Mouse (Mus musculus): ENCODE results near the gene Cacna1c. TPM values are rescaled to one million over a fixed set of nuclear protein-coding genes. Genes with fewer than 3 reads are reported as not detected.

The Cacna1c gene
- total RNA-seq, 2 experiments from 2014 or later = 3.6 to 4.9 TPM

DNA sequence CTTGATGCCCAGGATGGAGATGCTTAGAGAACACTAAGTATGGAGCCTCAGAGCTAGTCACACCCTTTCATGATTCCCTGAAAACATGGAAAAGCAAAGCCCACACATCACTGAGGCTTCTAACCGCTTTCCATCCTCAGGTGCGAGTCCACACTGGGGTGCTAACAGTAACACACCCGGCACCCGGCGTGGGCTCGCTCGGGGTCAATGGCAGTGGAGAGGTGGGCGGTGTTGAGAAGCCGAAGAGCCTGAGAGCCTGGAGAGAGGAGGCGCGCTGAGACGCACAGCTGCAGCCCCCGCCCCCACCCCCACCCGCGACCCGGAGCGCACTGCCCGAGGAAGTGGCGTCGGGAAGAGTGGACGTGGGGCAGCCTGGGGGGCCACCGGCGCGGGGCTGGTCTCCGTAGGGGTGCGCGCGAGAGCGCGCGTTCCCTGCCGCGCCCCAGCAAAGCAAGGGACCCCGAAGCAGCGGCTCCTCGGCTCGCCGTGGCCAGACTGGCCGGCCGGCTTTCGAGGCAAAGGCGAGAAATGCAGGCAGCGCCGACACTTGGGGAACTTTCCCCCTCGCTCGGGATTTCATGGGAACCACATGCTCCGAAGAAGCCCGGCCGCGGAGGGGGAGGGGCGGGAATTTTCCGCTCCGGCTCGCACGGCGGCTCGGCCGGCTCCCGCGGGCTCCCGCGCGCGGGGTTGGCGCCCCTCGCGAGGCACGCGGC lies 88.9 kb downstream of the Cacna1c start:
- intact Hi-C loops (cut with DNase I; ENCODE audit: low total_unique reads) = loop anchor here (5.0 kb wide), 1 partner anchor 460 kb away; no protein-coding TSS in a partner anchor
- peak; percentile 57 for DNase-seq

DNA sequence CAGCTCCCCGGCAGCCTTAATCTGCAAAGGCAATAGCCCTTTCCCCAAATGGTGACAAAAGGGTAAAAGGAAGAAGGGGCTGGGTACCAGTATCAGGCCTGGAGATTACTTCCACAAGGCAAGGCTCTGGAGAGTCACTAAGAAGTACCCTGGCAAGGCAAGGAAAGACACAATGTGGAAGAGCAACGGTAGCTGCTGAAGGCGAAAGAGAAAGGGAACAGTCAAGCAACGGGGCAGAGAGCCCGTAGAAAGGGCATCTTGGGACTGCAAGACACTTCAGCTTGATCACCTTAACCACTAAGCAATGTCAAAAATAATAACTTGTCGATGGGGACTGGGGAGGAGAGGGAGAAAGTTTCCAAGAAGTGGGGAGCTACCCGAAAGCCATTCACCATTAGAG lies 89.5 kb downstream of the Cacna1c start:
- intact Hi-C loops (cut with DNase I; ENCODE audit: low total_unique reads) = loop anchor here (5.0 kb wide), 1 partner anchor 459 kb away; no protein-coding TSS in a partner anchor

DNA sequence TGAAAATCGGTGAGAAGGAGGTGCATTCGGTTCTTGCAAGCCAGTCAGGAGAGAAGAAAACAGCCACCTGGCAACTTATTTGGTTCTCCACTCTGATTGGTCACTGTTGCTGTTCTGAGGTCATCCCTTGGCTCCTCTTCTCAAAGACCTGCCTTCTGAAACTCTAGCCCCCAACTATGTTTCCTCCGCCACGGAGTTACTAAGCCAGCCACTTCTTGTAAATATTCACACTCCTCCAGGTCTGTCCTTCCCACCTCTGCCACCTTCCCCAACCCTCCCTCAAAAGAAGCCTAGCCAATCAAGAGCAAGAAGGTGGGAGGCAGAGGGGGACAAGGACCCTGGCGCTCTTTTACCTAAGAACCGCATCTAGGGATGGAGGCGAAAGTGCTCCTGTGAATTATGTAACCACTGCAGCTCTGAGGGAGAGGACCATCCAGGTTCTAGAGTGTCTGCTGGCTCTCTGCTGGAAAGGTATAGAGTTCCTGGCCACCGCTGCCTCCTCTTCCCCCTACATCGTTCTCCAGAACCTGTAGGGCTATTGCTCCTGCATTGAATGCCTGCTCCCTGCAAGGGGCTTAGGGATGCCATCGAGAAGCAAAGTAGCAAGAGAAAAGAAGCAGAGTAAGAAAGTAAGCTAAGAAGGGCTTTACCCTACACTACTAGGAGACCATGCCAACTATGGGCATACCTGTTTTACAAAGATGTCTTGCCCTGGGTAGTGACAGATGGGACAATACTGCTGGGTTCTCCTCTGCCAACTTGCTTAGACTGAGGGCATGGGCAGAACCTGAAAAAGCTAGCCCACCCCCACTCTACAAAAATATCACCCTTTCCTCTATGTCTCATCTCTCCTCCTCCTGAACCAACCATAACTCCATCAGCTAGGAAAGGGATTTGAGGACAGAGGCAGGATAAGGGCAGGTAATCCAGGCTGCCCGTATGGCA lies 90.3 kb downstream of the Cacna1c start:
- no peak for DNase-seq
- intact Hi-C loops (cut with DNase I; ENCODE audit: low total_unique reads) = loop anchor here (5.0 kb wide), 1 partner anchor 459 kb away; no protein-coding TSS in a partner anchor

More for the DNA sequence above, 89.5 kb downstream of the Cacna1c start:
- DNase-seq = no peak

DNA sequence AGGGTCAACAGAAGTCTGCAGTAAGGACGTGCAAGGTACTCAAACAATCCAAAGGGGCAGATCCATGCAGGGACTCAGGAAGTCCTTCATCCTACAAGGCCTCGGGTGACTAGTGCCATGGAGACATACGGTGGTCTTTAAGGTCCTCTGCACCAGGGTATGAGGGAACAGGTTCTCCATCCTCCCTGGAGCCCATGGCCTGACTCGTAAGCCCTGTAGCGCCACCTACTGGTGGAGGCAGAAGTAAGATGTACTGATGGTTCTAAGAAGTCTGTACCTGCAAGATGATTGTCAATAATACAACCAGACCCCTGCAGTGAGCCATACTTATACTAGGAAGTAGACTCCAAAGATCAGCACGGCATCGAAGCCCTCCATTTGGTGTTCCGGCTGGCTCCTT lies 92.0 kb downstream of the Cacna1c start:
- peak; percentile 76 for DNase-seq
- intact Hi-C loops (cut with DNase I; ENCODE audit: low total_unique reads) = no loop called here

DNA sequence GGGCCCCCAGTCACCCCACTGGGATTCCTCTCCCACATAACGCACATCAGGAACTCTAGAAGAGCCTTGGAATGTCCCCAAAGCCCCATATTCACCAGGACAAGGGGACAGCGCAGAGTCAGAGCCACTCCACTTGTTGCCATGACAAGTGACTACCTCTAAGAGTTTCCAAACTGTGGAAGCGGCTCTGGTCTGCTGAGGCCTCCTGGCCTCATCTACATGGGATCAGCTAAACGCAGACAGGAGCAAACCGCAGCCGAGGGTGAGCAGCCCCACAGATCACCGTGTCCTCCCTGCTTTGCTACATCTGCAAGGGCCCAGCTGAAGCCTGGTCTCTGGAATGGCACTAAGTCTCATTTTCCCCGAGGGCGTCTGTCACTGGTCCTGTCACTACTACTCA lies 93.3 kb downstream of the Cacna1c start:
- no peak for DNase-seq
- intact Hi-C loops (cut with DNase I; ENCODE audit: low total_unique reads) = loop anchor here (2.0 kb wide), 1 partner anchor 180 kb away; no protein-coding TSS in a partner anchor

DNA sequence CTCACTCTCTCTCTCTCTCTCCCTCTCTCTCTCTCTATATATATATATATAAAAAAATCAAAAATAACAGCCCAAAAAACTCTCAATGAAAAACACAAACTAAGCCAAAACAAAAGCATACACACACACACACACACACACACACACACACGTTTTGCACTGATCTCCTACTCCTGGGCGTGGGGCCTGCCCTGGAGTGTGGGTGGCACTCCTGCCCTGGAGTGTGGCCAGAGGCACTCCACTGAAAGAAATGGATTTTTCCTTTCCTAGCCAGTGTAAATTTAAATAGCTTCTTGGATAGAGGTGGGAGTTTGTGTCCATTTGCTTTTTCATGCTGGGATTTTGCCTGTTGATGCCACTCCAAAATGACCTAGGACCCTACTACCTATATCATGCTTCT lies 96.9 kb downstream of the Cacna1c start:
- intact Hi-C loops (cut with DNase I; ENCODE audit: low total_unique reads) = no loop called here
- DNase-seq = no peak

DNA sequence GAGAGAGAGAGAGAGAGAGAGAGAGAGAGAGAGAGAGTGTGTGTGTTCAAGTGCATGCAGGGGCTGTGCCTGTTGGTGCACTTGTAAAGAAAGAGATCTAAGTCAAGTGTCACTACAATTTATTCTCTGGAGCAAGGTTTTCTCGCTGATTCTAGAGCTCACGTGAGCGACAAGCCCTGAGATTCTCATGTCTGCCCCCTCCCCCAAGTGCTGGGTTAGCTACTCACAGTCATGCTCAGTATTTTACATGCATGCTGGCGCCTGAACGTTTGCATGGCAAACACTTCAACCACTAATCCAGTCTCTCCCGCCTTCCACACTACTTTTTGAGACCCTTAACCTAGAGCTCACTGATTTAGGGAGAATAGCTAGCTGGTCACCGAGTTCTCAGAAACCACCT lies 99.7 kb downstream of the Cacna1c start:
- intact Hi-C loops (cut with DNase I; ENCODE audit: low total_unique reads) = no loop called here
- DNase-seq = no peak

DNA sequence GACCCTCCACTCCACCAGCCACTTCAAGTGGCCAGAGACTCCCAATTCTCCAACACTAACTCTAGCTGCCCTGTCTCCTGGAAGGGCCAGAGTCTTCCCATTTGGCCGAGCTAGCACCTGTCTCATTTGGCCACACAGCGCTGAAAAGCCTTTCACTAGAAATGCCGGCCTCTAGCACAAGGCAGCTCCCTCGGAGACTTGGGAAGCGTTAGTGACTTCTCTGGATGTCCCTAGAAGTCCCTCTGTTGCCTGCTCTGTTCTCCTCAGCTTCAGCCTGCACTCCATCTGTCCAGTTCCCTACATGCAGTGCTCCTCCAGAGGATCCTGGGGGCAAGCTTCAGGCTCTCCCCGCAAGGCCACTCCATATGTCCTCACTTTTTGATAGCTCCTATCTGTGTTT lies 101.1 kb downstream of the Cacna1c start:
- DNase-seq = no peak
- intact Hi-C loops (cut with DNase I; ENCODE audit: low total_unique reads) = no loop called here

DNA sequence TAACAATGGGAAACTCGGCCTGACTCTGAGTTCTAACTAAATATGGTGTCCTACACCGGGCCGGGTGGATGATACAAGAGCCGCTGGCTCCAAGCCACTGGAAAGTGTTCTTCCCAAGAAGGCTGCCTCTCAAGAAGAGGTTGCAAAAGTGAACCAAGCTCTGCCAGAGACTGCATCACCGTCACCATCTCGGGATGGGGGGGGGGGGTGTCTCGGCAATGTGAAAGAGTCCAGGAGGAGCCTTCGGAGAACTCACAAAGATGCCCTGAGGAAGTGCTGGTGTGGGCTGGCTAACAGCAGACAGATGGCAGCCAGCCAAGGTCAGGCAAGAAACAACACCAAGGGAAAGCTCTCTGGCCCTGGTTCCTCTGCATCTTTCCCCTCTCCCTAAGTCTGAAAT lies 107.0 kb downstream of the Cacna1c start:
- peak; percentile 32 for DNase-seq
- intact Hi-C loops (cut with DNase I; ENCODE audit: low total_unique reads) = no loop called here

DNA sequence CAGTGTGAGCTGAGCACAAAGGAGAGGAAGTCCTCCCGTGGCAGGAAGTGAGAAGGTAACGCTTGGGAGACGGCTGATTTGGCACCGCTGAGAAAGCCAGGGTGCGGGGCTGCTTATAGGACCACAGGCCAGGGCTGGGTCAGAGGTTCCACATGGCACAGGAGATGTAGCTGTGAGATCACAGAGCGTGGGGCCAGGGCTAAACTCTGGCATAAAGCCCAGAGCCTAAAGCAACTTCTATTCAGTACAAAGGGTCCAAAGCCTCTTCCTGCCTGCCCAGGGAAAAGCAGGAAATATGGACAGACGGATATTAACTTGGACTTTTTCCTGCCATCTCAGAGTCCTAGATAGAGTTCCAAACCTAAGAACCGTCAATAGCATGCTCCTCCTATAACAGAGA lies 107.8 kb downstream of the Cacna1c start:
- no peak for DNase-seq
- intact Hi-C loops (cut with DNase I; ENCODE audit: low total_unique reads) = no loop called here

DNA sequence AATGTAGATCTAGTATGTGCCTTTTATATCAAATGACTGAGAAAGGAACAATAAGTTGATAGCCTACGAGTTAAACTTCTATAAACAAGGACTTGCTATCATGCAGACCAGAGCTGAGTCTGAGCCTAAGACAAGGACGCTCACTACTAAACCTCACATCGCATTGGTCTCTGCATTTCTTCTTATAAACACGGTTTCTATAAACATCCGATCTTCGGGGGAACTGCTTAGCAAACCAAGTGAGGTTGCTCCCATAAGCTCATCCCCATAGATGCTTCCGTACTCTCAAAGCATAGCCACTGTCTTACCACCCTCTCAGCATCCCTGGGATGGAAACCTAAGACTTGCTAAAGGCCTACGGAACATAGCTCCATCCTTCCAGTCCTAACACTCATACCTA lies 108.3 kb downstream of the Cacna1c start:
- intact Hi-C loops (cut with DNase I; ENCODE audit: low total_unique reads) = no loop called here
- no peak for DNase-seq

DNA sequence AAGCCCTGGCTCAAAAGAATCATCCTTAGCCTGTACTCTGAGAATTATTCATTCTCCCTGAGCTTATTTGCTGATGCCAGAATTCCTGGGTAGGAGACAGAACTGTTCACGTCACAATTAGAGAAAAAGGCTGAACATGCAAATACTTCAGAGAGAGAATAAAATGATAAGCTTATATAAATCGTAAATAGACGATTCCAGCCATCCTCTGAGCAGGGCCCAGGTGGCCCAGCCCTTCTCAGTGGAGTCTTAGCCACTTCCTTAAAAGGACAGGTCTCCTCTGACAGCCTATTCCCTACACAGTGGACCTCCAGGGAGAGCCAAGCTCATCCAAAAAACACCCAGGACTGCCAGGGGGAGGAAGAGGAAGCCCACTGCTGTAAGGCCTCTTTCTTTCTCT lies 110.4 kb downstream of the Cacna1c start:
- intact Hi-C loops (cut with DNase I; ENCODE audit: low total_unique reads) = no loop called here
- no peak for DNase-seq

DNA sequence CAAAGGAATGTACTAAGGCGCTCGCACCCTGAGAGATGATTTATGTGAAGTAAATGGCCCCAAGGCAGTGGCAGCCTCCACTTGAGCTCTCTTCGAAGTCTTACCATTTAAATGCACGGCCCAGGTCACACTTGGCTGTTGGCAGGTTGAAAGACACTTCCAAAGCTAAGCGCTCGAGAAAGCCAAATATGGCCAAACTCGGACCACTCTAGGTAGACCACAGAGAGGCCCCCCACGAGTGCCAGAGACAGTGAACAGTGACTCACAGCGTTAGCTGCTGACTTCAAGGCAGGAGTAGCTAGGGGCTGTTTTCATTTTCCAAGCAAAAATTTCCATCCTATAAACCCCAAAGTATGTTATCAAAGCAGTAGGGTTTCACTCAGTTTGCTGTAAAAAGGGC lies 111.7 kb downstream of the Cacna1c start:
- DNase-seq = no peak
- intact Hi-C loops (cut with DNase I; ENCODE audit: low total_unique reads) = no loop called here

DNA sequence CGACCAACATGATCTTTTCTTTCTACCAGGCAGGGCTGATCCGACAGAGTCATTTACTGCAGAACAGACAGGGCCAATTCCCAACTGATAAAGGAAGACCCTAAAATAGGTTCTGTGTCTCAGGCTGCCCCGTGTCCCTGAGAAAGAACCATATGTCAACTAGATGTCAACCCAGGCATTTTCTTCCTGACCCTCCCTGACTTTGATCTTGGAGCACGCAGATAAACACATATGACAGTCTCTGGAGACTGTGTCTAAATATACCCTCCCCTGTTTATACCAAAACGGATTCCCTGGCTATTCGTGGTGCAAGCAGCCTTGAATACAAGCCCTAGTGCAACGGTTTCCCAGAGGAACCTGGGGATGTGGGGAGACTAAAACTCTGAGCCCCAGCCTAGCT lies 112.7 kb downstream of the Cacna1c start:
- DNase-seq = no peak
- intact Hi-C loops (cut with DNase I; ENCODE audit: low total_unique reads) = no loop called here

DNA sequence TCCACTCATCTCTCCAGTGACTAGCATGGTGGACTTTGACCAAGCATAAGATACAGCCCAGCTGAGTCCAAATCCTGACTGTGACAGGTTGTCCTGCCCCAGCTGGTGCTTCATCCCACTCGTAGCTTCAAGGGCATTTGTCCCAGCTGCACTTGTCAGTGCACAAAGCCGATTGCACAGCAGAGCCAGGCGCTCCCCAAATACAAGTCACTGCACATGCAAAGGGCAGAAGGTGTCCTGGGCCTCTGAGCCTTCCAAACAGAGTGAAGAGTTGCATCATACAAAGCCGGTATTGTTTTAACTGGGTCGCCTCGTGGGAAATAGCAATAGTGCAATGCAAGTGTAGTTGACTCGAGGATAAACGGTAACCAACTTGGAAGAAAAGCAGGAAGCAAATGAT lies 113.6 kb downstream of the Cacna1c start:
- intact Hi-C loops (cut with DNase I; ENCODE audit: low total_unique reads) = no loop called here
- no peak for DNase-seq

DNA sequence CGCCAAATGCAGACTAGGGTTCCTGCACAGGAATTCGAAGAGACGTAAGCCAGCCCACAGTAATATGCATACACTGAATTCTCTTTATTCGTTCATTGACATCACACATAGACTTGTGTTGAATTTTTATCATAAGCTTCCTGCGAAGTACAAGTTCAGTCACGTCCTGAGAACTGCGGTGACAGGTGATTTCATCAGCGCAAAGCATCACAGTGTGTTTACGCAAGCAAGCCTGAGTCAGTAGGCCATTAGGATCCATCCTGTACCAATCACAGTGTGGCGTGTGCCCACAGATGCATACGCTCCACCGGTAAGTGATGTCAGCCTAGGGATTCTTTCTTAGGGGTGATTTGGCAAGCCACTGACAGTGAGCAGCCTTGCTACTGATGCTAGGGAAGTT lies 114.6 kb downstream of the Cacna1c start:
- intact Hi-C loops (cut with DNase I; ENCODE audit: low total_unique reads) = no loop called here
- DNase-seq = no peak

DNA sequence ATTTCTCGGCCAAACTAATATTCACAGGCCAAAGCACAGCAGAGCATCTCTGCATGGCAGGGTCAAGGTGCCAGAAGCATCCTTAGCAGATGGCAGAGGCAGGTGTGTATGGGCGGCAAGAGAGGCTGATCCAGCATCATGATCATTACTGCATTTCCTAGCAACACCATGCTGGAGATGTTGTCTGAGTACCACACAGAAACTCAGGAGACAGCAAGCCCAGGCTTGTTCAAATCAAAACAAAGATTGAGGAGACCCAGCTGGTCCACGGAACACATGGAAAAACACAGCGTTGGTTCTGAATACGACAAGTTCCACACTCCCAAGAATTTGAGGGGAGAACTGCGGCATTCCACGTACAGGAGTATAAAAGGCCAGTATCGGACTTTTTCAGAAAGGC lies 116.6 kb downstream of the Cacna1c start:
- intact Hi-C loops (cut with DNase I; ENCODE audit: low total_unique reads) = no loop called here
- no peak for DNase-seq

DNA sequence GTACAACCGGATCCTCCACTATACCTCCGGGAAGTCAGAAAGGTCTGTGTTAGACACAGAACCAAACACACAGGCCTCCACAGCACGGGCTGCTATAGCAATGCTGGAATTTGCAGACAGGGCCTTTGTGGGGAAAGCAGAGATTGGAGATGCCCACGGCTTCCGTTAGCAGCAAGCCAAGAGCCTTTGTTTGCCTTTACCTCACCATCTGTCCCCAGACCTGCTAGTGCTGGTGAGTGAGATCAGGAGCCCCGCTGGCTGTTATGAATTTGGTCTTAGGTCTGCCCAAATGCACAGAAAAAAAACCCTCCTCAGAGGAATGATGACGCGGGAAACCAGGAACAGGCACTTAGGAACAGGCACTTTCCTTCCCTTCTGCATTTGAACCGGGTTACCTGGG lies 117.3 kb downstream of the Cacna1c start:
- intact Hi-C loops (cut with DNase I; ENCODE audit: low total_unique reads) = no loop called here
- no peak for DNase-seq

DNA sequence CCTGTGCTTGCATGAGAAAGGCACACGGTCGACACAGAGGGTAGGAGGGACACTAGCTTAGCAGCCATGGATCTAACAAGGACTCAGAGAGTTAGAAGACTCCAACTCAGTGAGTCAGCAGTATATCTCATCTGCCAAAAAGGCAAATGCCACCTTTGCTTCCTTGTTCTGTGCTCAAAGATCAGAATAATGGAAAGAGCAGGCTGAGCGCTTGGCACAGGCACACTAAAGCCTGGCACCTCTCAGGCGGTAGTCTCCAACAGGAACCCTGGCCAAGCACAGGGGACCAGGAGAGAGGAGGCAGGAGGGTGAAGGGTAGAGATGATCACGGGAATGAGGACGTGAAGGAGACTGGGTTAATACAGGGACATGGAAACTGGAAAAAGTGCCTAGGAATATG lies 119.0 kb downstream of the Cacna1c start:
- no peak for DNase-seq

DNA sequence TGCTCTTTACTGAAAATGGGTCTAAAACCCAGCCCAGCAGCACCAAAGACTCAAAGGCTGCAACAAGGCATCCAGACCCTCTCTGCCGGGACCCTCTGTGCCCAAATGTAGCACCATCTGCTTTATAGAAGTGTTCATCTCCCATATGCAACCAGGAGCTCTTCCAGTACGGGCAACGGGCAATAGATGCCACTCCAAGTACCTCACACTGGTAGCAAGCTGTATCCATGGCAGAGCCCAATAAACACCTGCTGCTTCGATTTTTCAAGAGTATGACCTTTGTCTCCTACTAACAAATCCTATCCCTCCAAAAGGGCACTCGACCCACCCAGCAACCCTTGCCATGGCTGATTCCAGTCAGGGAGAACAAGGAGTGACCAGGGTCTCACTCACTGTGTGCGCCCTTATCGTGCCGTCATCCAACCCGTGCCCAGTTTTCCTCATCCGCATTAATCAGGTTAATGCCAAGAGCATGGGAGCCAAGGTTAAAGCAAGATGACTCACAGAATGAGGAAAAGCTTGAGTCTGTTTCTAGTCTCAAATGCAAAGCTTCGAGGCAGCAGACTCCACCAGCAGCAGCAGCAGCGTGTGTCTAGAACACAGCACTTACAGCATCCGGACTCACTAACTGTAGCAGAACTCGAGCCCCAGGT lies 122.7 kb downstream of the Cacna1c start:
- DNase-seq = no peak
- intact Hi-C loops (cut with DNase I; ENCODE audit: low total_unique reads) = no loop called here

More for the DNA sequence above, 119.0 kb downstream of the Cacna1c start:
- intact Hi-C loops (cut with DNase I; ENCODE audit: low total_unique reads) = no loop called here

Data from gastrocnemius, postnatal 14 days (tissue).